Mouse (Mus musculus) layer of hippocampus, postnatal 36 days (tissue): ENCODE measurements around the gene Mrtfa. TPM values are rescaled to one million over a fixed set of nuclear protein-coding genes. Genes with fewer than 3 reads are reported as not detected.
"Not testable (repeated sequence)": the region's sequence is repeated elsewhere in the genome, so short reads cannot be mapped to it uniquely, and the experiment has no call there.

Source experiments
- DNase-seq, 2 experiments: peaks; one replicate each; pipeline ENCODE4 v3.0.0; 2022
- total RNA-seq, 2 experiments: library from RNA; stranded (reverse); gene quantifications; 2 replicates each; pipeline ENCODE4 v1.2.3; 2021

Mrtfa gene
- total RNA-seq: 100 to 1,000 TPM in 1 of 2 experiments, 10 to 100 TPM in 1; 96.1 to 121 TPM

GRCm38 (mm10) chr15:81190630-81191178 lies at the start of gene Mrtfa:
Gene Mrtfa, minus strand, starts transcription at chr15:81190757.
- DNase-seq: peak; percentile 99

- no peak for DNase-seq
Observed at GRCm38 (mm10) chr15:81239794-81240343, 49.3 kb upstream of the Mrtfa start.

- no peak for DNase-seq
Observed at GRCm38 (mm10) chr15:81239261-81239660, 48.7 kb upstream of the Mrtfa start.

DNA sequence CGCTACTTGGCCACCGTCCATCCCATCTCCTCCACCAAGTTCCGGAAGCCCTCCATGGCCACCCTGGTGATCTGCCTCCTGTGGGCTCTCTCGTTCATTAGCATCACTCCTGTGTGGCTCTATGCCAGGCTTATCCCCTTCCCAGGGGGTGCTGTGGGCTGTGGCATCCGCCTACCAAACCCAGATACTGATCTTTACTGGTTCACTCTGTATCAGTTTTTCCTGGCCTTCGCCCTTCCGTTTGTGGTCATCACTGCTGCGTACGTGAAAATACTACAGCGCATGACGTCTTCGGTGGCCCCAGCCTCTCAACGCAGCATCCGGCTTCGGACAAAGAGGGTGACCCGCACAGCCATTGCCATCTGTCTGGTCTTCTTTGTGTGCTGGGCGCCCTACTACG lies 46.9 kb upstream of the Mrtfa start:
- no peak for DNase-seq

- no peak for DNase-seq
Observed at GRCm38 (mm10) chr15:81236062-81236461, 45.5 kb upstream of the Mrtfa start.

DNA sequence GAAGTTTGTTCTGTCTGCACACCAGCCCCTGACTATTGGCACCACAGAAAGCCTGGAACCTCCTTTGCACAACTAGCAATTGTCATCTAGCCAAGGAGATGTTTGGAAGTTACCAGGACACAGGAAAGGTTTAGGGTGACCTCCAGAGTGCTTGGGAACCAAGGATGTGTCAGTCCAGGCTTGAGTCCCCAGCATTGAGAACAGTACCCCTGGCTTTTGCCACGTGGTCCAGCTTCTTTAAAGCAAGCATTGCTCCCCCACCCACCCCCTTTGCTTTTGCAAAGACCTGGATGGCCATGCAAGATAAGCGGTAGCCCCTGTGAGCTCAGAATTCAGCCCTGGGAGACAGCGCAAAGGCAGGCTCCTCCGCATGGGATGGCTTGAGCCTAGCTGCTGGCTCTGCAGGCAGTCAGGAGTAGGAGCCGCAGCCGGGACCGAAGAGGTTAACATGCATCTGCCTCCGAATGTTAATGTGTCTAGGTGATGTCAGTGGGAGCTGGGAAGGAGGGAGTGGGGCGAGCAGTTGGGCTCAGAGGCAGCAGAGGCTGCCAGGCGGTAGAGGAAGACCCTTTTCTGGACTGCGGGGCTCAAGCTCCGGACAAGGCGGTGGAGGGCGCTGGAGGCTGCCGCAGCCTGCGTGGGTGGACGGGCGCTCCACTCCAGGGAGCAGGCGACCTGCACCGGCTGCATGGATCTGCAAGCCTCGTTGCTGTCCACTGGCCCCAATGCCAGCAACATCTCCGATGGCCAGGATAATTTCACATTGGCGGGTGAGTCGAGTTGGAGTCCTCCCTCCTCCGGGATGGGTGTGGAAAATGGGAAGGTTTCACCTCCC lies 44.7 kb upstream of the Mrtfa start, which contains the start of gene Mchr1:
Gene Mchr1, plus strand, starts transcription at position 414 of the 835 bp plus-strand sequence.
- DNase-seq: peak; percentile 62 to 68

DNA sequence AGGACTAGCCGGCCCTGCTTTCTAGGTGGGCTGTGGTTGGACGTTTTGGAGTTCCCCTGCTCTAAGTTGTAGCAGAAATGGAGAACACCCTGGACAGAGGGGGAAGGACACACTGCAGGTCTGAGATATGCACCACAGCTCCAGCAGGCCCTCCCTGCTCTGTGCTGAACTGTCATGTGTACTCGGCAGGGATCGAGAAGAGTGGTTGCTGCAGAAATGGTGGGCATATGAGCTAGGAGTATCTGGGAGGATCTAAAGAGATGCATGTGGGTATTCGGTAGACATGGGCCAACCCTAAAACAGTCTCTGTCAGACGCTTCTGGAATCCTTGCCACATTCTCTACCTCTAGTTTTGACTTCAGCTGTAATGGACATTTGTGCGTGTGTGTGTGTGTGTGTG lies 40.8 kb upstream of the Mrtfa start:
- no peak for DNase-seq

- no peak for DNase-seq
Observed at GRCm38 (mm10) chr15:81229791-81230190, 39.2 kb upstream of the Mrtfa start.

GRCm38 (mm10) chr15:81228258-81228657 lies 37.7 kb upstream of the Mrtfa start:
- no peak for DNase-seq

GRCm38 (mm10) chr15:81227275-81227674 lies 36.7 kb upstream of the Mrtfa start:
- DNase-seq: no peak

DNA sequence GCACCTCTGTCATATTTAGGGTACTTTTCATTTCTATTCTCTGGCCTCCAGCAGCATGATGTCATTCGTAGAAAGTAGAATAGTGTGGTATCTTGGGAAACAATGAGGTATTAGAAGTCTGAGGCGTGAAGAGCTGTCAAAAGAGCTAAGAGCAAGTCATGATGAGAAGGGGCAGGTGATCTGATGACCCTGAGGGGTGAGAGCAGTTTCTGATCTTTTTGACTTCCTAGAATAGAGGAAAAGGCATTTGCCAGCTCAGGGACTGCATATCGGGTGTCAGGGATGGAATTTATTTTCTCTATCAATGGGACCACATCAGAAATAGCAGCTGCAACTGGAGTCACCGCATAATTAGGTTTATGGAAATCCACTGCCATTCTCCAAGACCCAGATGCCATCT lies 36.2 kb upstream of the Mrtfa start:
- DNase-seq: no peak

- DNase-seq: no peak
Observed at GRCm38 (mm10) chr15:81225732-81226131, 35.2 kb upstream of the Mrtfa start.

GRCm38 (mm10) chr15:81225016-81225415 lies 34.5 kb upstream of the Mrtfa start:
- DNase-seq: no peak

- no peak for DNase-seq
Observed at GRCm38 (mm10) chr15:81221446-81221845, 30.9 kb upstream of the Mrtfa start.

- not testable (repeated sequence) for DNase-seq
Observed at GRCm38 (mm10) chr15:81220051-81220450, 29.5 kb upstream of the Mrtfa start.

GRCm38 (mm10) chr15:81219054-81219453 lies 28.5 kb upstream of the Mrtfa start:
- no peak for DNase-seq

GRCm38 (mm10) chr15:81216906-81217653 lies 26.5 kb upstream of the Mrtfa start:
- peak; percentile 67 to 76 for DNase-seq

- no peak for DNase-seq
Observed at GRCm38 (mm10) chr15:81212976-81213375, 22.4 kb upstream of the Mrtfa start.

GRCm38 (mm10) chr15:81210496-81210895 lies 19.9 kb upstream of the Mrtfa start:
- no peak for DNase-seq

GRCm38 (mm10) chr15:81202462-81202861 lies 11.9 kb upstream of the Mrtfa start:
- no peak for DNase-seq

DNA sequence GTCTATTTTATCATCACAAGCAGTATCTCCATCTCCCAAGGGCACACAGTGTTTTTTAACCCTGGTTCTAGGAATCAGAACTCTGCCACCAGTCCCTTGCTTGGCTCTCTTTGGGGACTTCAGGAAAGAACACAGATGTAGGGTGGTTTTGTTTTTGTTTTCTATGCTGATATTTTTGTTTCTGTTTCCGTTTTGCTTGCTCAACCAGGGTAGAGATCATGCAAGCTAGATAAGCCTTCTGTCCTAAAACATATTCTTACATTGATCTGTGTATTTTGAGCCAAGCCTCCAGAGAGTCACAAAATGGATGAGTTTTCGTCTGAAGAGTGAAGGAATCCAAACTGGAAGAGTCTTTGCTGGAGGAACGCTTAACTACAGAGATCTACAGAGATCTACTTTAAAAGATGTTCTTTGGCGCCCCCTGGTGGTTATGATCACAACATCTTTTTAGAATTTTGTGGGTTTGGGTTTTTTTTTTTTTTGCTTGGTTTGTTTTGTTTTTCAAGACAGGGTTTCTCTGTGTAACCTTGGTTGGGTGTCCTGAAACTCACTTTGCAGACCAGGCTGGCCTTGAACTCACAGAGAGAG lies 8.9 kb upstream of the Mrtfa start:
- peak in 1 of 2 experiments; percentile 39 for DNase-seq

DNA sequence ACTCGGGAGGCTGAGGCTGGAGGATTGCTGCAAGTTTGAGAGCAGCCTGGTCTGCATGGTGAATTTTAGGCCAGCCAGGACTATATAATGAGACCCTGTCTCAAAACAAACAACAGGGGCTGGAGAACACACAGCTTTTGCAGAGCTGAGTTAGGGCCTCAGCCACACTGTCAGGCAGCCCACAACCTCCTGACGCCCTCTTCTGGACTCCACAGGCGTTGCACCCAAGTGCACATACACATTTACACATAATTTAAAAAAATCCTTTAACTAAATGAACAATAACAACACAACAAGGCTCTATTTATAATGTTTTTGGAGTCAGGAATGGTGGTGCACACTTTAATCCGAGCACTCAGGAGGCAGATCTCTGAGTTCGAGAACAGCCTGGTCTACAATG lies 7.9 kb upstream of the Mrtfa start:
- no peak for DNase-seq

- DNase-seq: no peak
Observed at GRCm38 (mm10) chr15:81197197-81197596, 6.6 kb upstream of the Mrtfa start.
